Mouse (Mus musculus): ENCODE measurements around the gene Gins2.

The Gins2 gene

GRCm38 (mm10) chr8:120599504-120599903 lies 10.4 kb upstream of the Gins2 start:
- peak; percentile 94 for DNase-seq (ENCODE audit: low spot score)

- DNase-seq (ENCODE audit: low spot score), result peak; percentile 69
Measured at GRCm38 (mm10) chr8:120598579-120598978, 9.5 kb upstream of the Gins2 start.

- DNase-seq (ENCODE audit: low spot score), result peak; percentile 76
Measured at GRCm38 (mm10) chr8:120595963-120596362, 6.9 kb upstream of the Gins2 start.

GRCm38 (mm10) chr8:120594571-120594970 lies 5.5 kb upstream of the Gins2 start:
- no peak for DNase-seq (ENCODE audit: low spot score)

GRCm38 (mm10) chr8:120591587-120592292 lies 2.6 kb upstream of the Gins2 start:
- no peak for DNase-seq (ENCODE audit: low spot score)

GRCm38 (mm10) chr8:120589921-120590320 lies 817 bp upstream of the Gins2 start:
- peak; percentile 83 for DNase-seq (ENCODE audit: low spot score)

- DNase-seq (ENCODE audit: low spot score), result no peak
Measured at GRCm38 (mm10) chr8:120585521-120585920, 3.6 kb downstream of the Gins2 start.

GRCm38 (mm10) chr8:120581811-120582210 lies 7.3 kb downstream of the Gins2 start:
- DNase-seq (ENCODE audit: low spot score), result no peak

GRCm38 (mm10) chr8:120581329-120581728 lies 7.8 kb downstream of the Gins2 start:
- no peak for DNase-seq (ENCODE audit: low spot score)

GRCm38 (mm10) chr8:120580336-120581000 lies 8.6 kb downstream of the Gins2 start:
- no peak for DNase-seq (ENCODE audit: low spot score)

- DNase-seq (ENCODE audit: low spot score), result no peak
Measured at GRCm38 (mm10) chr8:120577821-120578220, 11.3 kb downstream of the Gins2 start.

- DNase-seq (ENCODE audit: low spot score), result no peak
Measured at GRCm38 (mm10) chr8:120575801-120576200, 13.3 kb downstream of the Gins2 start.

- peak; percentile 71 for DNase-seq (ENCODE audit: low spot score)
Measured at GRCm38 (mm10) chr8:120574941-120575340, 14.2 kb downstream of the Gins2 start.

GRCm38 (mm10) chr8:120573866-120574265 lies 15.2 kb downstream of the Gins2 start:
- DNase-seq (ENCODE audit: low spot score), result no peak

- DNase-seq (ENCODE audit: low spot score), result no peak
Measured at GRCm38 (mm10) chr8:120572534-120572933, 16.6 kb downstream of the Gins2 start.

GRCm38 (mm10) chr8:120571561-120571960 lies 17.5 kb downstream of the Gins2 start:
- no peak for DNase-seq (ENCODE audit: low spot score)

GRCm38 (mm10) chr8:120569939-120570715 lies 19.0 kb downstream of the Gins2 start:
- peak; percentile 89 for DNase-seq (ENCODE audit: low spot score)

GRCm38 (mm10) chr8:120569123-120569522 lies 20.0 kb downstream of the Gins2 start:
- DNase-seq (ENCODE audit: low spot score), result no peak

- no peak for DNase-seq (ENCODE audit: low spot score)
Measured at GRCm38 (mm10) chr8:120568164-120568798, 20.8 kb downstream of the Gins2 start.

GRCm38 (mm10) chr8:120567731-120568130 lies 21.4 kb downstream of the Gins2 start:
- DNase-seq (ENCODE audit: low spot score), result no peak

GRCm38 (mm10) chr8:120566681-120567080 lies 22.4 kb downstream of the Gins2 start:
- no peak for DNase-seq (ENCODE audit: low spot score)

GRCm38 (mm10) chr8:120565151-120565711 lies 23.9 kb downstream of the Gins2 start:
- no peak for DNase-seq (ENCODE audit: low spot score)
